23 mouse cellular contexts compared by ENCODE assay signal in genomic region chr12:71899566-71899965, GRCm38 (mm10).
DNase-seq lines count a peak whose midpoint lies in the region; ATAC-seq and TF ChIP-seq lines count a peak whose summit lies in the region.
"Had no signal": no experiment of that assay in that cellular context is flagged by ENCODE, and none has a peak within 500 bp of the region (broad histone marks: within the 10 kb centered on the region; RNA-seq: fewer than 3 reads in every experiment).

No protein-coding gene starts in this region.

- TF ChIP-seq CTCF in embryonic fibroblast, embryonic 13.5 days (IDR thresholded peaks at IDR 0.05; ENCODE audit: borderline replicate concordance, insufficient read depth, low read length): no peak

- H3K4me2 ChIP-seq in heart, embryonic 15.5 days: no peak overlapping the region
- H3K4me2 ChIP-seq: hindbrain, embryonic 12.5 days; kidney, embryonic 15.5 days; lung, embryonic 15.5 days; midbrain, embryonic 12.5 days; neural tube, embryonic 13.5 days had no signal

- H3K4me3 ChIP-seq in heart, embryonic 15.5 days: no peak overlapping the region
- H3K4me3 ChIP-seq in embryonic fibroblast, embryonic 13.5 days (ENCODE audit: insufficient read depth, low read length): no peak overlapping the region
- H3K4me3 ChIP-seq: erythroblast, embryonic 14.5 days; hindbrain, embryonic 12.5 days; kidney, embryonic 15.5 days; lung, embryonic 15.5 days; midbrain, embryonic 12.5 days; neural tube, embryonic 13.5 days had no signal

- peak overlapping the region; percentile 50 for H3K27ac ChIP-seq in heart, embryonic 15.5 days
- peak overlapping the region; percentile 57 for H3K27ac ChIP-seq in embryonic fibroblast, embryonic 13.5 days (ENCODE audit: insufficient read depth, low read length)
- H3K27ac ChIP-seq: hindbrain, embryonic 12.5 days; kidney, embryonic 15.5 days; liver, embryonic 14.5 days; lung, embryonic 15.5 days; midbrain, embryonic 12.5 days; neural tube, embryonic 13.5 days had no signal

- ATAC-seq in heart, embryonic 15.5 days (replicated peaks; ENCODE audit: insufficient number of reproducible peaks, insufficient read depth, low FRiP score, low read depth): no peak
- ATAC-seq: forebrain, embryonic 14.5 days had no signal

- 35% methylated on average over 4 of the region's 4 CpGs for WGBS in heart, embryonic 15.5 days

- TF ChIP-seq POLR2A in embryonic fibroblast, embryonic 13.5 days (IDR thresholded peaks at IDR 0.05; ENCODE audit: low read depth, low read length): no peak

- no peaks in the 10 kb centered on the region for H3K27me3 ChIP-seq in heart, embryonic 15.5 days
- H3K27me3 ChIP-seq: CH12.LX; hindbrain, embryonic 12.5 days; kidney, embryonic 15.5 days; lung, embryonic 15.5 days; midbrain, embryonic 12.5 days; neural tube, embryonic 13.5 days had no signal

- no peak overlapping the region for H3K9ac ChIP-seq in heart, embryonic 15.5 days
- H3K9ac ChIP-seq: hindbrain, embryonic 12.5 days; kidney, embryonic 15.5 days; liver, embryonic 14.5 days; lung, embryonic 15.5 days; midbrain, embryonic 12.5 days; neural tube, embryonic 13.5 days had no signal

- no peaks in the 10 kb centered on the region for H3K9me3 ChIP-seq in heart, embryonic 15.5 days (replicated peaks)
- H3K9me3 ChIP-seq: hindbrain, embryonic 12.5 days; kidney, embryonic 15.5 days; lung, embryonic 15.5 days; midbrain, embryonic 12.5 days; neural tube, embryonic 13.5 days had no signal

- intact Hi-C loops in heart, postnatal 36 days (cut with DNase I): no loop called here

- peak; percentile 30 for DNase-seq in adrenal gland, adult 2 months
- no peak for DNase-seq in adrenal gland, postnatal 4 days (ENCODE audit: low spot score in 2 of 2)
- DNase-seq in heart, postnatal 36 days: no peak
- DNase-seq in 3T3-L1 (ENCODE audit: low read depth, low spot score): peak; percentile 52
- no peak for DNase-seq in kidney, adult 18-20 months
- no peak for DNase-seq in thymus, postnatal 36 days
- DNase-seq: cerebellum, adult 18-20 months; cerebellum, postnatal 25 days; embryo, embryonic 11 days; gastrocnemius, postnatal 14 days; lung, postnatal 4 days; thymus, postnatal 14 days had no signal

- peaks cover 50% of the 10 kb centered on the region for H3K4me1 ChIP-seq in heart, embryonic 15.5 days (replicated peaks)
- peaks cover 21% of the 10 kb centered on the region for H3K4me1 ChIP-seq in embryonic fibroblast, embryonic 13.5 days (ENCODE audit: control insufficient read depth, insufficient read depth, low read length)
- H3K4me1 ChIP-seq: kidney, embryonic 15.5 days; midbrain, embryonic 12.5 days had no signal

- peaks cover 17% of the 10 kb centered on the region; the same call in 1 of the 2 replicates for H3K36me3 ChIP-seq in heart, embryonic 15.5 days

Comparison
In these comparisons a context has a peak if more than half of its experiments do, and no peak if none do; other contexts are left out.
1. DNase-seq: peak in adrenal gland, adult 2 months (single experiment) and 3T3-L1 (single experiment); none in adrenal gland, postnatal 4 days (0 of 2), heart, postnatal 36 days (0 of 2), kidney, adult 18-20 months (single experiment) and thymus, postnatal 36 days (0 of 2).